Mouse (Mus musculus): ENCODE results near the gene H2-Ob. TPM values are rescaled to one million over a fixed set of nuclear protein-coding genes. Genes with fewer than 3 reads are reported as not detected.

H2-Ob gene
- total and polyA plus RNA-seq, 2 experiments from 2014 or later, result 0.31 to 1.2 TPM

DNA sequence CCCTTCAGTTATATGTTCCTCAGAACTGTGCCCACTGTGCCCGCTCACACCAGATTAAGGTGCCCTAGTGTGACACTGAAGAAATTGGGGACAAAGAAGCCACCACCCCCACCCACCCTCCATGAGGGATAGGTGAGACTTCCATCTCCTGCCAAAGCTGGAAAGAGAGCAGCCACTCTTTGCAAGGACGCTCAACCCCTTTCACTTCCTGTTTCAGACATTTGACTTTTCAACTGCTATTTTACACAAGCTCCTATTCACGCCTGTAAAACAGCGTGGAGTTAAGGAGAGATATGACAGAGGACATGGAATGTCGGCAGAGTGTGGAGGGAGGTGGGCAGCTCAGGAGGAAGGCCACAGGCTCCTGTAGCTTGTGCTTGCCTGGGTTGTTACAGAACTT is 47.8 kb downstream of the H2-Ob start:
- no peak for TF ChIP-seq CTCF (IDR thresholded peaks at IDR 0.05)
- Histone ChIP-seq H3K4me1 (ENCODE audit: insufficient read depth, low read length) (no peaks in the 10 kb centered on the region), H3K4me3 (ENCODE audit: low read depth, low read length) (no peak overlapping the region), H3K27me3 (ENCODE audit: insufficient read depth, low read length) (no peaks in the 10 kb centered on the region; the same call in 1 of the 2 replicates), H3K9me3 (ENCODE audit: low read length) (no peaks in the 10 kb centered on the region), H3K27ac (ENCODE audit: low read depth, low read length) (no peak overlapping the region), H3K36me3 (ENCODE audit: insufficient read depth, low read length) (no peaks in the 10 kb centered on the region), H3K4me2 (ENCODE audit: low read depth, low read length, poor library complexity, severe bottlenecking) (no peak overlapping the region), H3K9ac (replicated peaks; ENCODE audit: low read length, poor library complexity, severe bottlenecking) (no peak overlapping the region)
- no peak for DNase-seq (ENCODE audit: low spot score)
- 85% methylated on average over 5 of the region's 5 CpGs for WGBS
- no peak for ATAC-seq (ENCODE audit: low FRiP score)

DNA sequence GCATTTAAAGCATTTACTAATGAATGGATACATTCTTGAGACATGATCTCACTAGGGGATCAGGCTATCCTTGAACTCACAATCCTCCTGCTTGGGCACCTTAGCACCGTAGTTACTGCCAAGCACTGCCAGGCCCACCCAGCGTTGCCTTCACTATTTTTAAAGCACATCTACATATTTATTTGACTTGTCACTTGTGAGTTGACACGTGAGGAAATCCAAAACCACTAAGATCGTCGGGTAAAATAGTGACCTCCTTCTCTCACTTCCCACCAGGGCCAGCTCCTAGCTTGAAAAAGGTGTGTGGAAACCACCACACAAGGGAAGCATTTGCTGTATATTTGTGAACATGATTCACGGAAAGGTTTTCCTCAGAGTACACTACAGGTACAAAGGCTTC is 48.3 kb downstream of the H2-Ob start:
- TF ChIP-seq CTCF (IDR thresholded peaks at IDR 0.05), result no peak
- Histone ChIP-seq H3K27ac (ENCODE audit: low read depth, low read length) (no peak overlapping the region), H3K9me3 (ENCODE audit: low read length) (no peaks in the 10 kb centered on the region), H3K4me2 (ENCODE audit: low read depth, low read length, poor library complexity, severe bottlenecking) (no peak overlapping the region), H3K27me3 (ENCODE audit: insufficient read depth, low read length) (no peaks in the 10 kb centered on the region; the same call in 1 of the 2 replicates), H3K9ac (replicated peaks; ENCODE audit: low read length, poor library complexity, severe bottlenecking) (no peak overlapping the region), H3K4me1 (ENCODE audit: insufficient read depth, low read length) (no peaks in the 10 kb centered on the region), H3K4me3 (ENCODE audit: low read depth, low read length) (no peak overlapping the region), H3K36me3 (ENCODE audit: insufficient read depth, low read length) (no peaks in the 10 kb centered on the region)
- ATAC-seq (ENCODE audit: low FRiP score) (no peak), DNase-seq (ENCODE audit: low spot score) (no peak)
- WGBS, result 75% methylated on average over 6 of the region's 6 CpGs

DNA sequence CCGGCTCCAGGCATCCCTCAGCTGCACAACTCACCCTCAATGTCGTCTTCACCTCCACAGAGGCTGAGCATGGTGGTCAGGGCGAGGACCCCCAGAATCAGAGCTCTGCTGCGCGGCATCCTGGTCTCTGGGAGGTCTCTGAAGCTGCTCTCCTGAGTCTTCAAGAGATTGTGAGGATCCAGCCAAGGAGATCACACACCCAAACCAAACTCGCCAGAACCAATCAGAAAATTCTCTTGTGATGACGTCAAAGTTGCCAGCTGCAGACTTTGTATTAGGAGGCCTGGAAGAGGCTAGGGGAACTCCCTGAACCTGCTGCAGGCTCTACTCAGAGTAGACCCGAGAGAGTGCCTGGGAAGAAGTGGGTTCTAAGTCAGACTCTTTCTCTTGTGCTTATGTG is 48.9 kb downstream of the H2-Ob start, which contains the start of gene H2-Aa:
Gene H2-Aa, minus strand, starts transcription at position 176 of the 400 bp plus-strand sequence.
- Histone ChIP-seq H3K9ac (replicated peaks; ENCODE audit: low read length, poor library complexity, severe bottlenecking) (no peak within 1 kb of the TSS), H3K9me3 (ENCODE audit: low read length) (no peaks in the 10 kb centered on the region), H3K36me3 (ENCODE audit: insufficient read depth, low read length) (no peaks in the 10 kb centered on the region), H3K4me1 (ENCODE audit: insufficient read depth, low read length) (no peaks in the 10 kb centered on the region), H3K4me3 (ENCODE audit: low read depth, low read length) (no peak within 1 kb of the TSS), H3K27ac (ENCODE audit: low read depth, low read length) (no peak within 1 kb of the TSS), H3K4me2 (ENCODE audit: low read depth, low read length, poor library complexity, severe bottlenecking) (no peak within 1 kb of the TSS), H3K27me3 (ENCODE audit: insufficient read depth, low read length) (no peaks in the 10 kb centered on the region; the same call in 1 of the 2 replicates)
- ATAC-seq (ENCODE audit: low FRiP score) (no peak), DNase-seq (ENCODE audit: low spot score) (peak; percentile 76)
- no peak for TF ChIP-seq CTCF (IDR thresholded peaks at IDR 0.05)
- WGBS, result 17% methylated on average over 8 of the region's 8 CpGs

DNA sequence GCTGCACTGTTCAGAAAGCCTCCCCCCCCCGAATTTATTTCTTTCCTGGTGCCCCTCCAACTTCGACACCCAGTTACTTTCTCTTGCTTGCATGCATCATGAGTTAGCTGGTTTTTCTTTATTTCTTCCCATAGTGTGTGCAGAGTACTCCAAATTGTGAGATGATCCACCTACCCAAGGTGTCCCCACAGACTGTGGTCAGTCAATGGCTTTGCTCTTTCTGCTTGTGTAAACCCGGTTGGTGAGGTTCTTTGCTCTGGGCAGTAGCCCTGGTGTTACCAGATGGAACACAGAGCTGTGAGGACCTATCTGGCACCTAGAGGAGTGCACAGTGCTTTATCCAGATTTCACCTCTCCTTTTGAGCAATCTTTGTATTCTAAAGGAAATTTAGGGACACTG is 49.4 kb downstream of the H2-Ob start:
- Histone ChIP-seq H3K27ac (ENCODE audit: low read depth, low read length) (no peak overlapping the region), H3K36me3 (ENCODE audit: insufficient read depth, low read length) (no peaks in the 10 kb centered on the region), H3K4me3 (ENCODE audit: low read depth, low read length) (no peak overlapping the region), H3K4me2 (ENCODE audit: low read depth, low read length, poor library complexity, severe bottlenecking) (no peak overlapping the region), H3K9me3 (ENCODE audit: low read length) (no peaks in the 10 kb centered on the region), H3K4me1 (ENCODE audit: insufficient read depth, low read length) (no peaks in the 10 kb centered on the region), H3K9ac (replicated peaks; ENCODE audit: low read length, poor library complexity, severe bottlenecking) (no peak overlapping the region), H3K27me3 (ENCODE audit: insufficient read depth, low read length) (no peaks in the 10 kb centered on the region; the same call in 1 of the 2 replicates)
- WGBS, result 80% methylated on average over 3 of the region's 3 CpGs
- no peak for DNase-seq (ENCODE audit: low spot score)
- no peak for ATAC-seq (ENCODE audit: low FRiP score)
- TF ChIP-seq CTCF (IDR thresholded peaks at IDR 0.05), result no peak

DNA sequence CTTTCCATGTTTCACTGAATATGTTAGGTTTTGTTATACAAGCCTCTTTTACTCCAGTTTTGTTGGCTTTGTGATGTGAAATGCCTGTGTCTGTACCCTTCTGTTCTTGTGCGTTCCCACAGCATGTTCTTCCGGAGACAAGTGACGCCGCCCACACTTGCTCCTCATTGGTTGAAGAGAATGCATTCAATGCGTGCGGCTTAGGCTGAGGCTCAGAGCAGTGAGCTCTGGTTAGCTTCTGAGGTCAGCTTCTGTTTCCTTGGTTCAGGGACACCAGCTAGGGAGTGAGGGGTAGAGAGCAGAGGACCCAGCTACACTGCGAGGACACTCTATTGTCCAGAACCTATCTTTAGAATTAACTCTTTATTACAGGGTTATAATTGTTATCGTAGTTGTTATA is 52.9 kb downstream of the H2-Ob start:
- TF ChIP-seq CTCF (IDR thresholded peaks at IDR 0.05), result no peak
- Histone ChIP-seq H3K4me1 (ENCODE audit: insufficient read depth, low read length) (no peaks in the 10 kb centered on the region; the same call in 1 of the 2 replicates), H3K27me3 (ENCODE audit: insufficient read depth, low read length) (no peaks in the 10 kb centered on the region; the same call in 1 of the 2 replicates), H3K36me3 (ENCODE audit: insufficient read depth, low read length) (no peaks in the 10 kb centered on the region), H3K4me2 (ENCODE audit: low read depth, low read length, poor library complexity, severe bottlenecking) (no peak overlapping the region), H3K4me3 (ENCODE audit: low read depth, low read length) (no peak overlapping the region), H3K27ac (ENCODE audit: low read depth, low read length) (no peak overlapping the region), H3K9ac (replicated peaks; ENCODE audit: low read length, poor library complexity, severe bottlenecking) (no peak overlapping the region), H3K9me3 (ENCODE audit: low read length) (no peaks in the 10 kb centered on the region)
- ATAC-seq (ENCODE audit: low FRiP score), result peak; percentile 92
- peak; percentile 91 for DNase-seq (ENCODE audit: low spot score)
- WGBS, result 13% methylated on average over 8 of the region's 8 CpGs

DNA sequence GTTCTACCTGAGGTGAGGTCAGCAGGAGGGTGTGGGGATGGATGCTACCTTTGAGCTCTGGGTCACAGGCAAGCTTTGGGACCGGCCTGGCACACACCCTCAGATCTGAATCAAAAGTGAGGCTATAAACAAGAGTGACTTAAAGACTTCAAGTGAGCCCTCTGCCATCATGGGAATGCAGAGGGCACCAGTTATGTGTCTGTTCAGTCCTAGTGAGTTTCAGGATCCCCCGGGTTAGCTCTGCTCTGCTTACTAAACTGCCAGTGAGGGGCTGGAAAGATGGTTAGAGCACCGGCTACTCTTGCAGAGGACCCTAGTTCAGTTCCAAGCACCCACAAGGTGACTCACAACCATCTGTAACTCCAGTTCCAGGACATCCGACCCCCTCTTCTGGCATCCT is 53.9 kb downstream of the H2-Ob start:
- Histone ChIP-seq H3K4me3 (ENCODE audit: low read depth, low read length) (no peak overlapping the region), H3K9ac (replicated peaks; ENCODE audit: low read length, poor library complexity, severe bottlenecking) (no peak overlapping the region), H3K9me3 (ENCODE audit: low read length) (no peaks in the 10 kb centered on the region), H3K4me1 (ENCODE audit: insufficient read depth, low read length) (no peaks in the 10 kb centered on the region; the same call in 1 of the 2 replicates), H3K27ac (ENCODE audit: low read depth, low read length) (no peak overlapping the region), H3K27me3 (ENCODE audit: insufficient read depth, low read length) (no peaks in the 10 kb centered on the region; the same call in 1 of the 2 replicates), H3K36me3 (ENCODE audit: insufficient read depth, low read length) (no peaks in the 10 kb centered on the region), H3K4me2 (ENCODE audit: low read depth, low read length, poor library complexity, severe bottlenecking) (no peak overlapping the region)
- no peak for DNase-seq (ENCODE audit: low spot score)
- no peak for ATAC-seq (ENCODE audit: low FRiP score)
- 96% methylated on average over 4 of the region's 4 CpGs for WGBS
- TF ChIP-seq CTCF (IDR thresholded peaks at IDR 0.05), result no peak
